In genomic region chr9:36850091-36850490, GRCm38 (mm10) we compare ENCODE assay signal across 23 mouse cellular contexts. TPM values are rescaled to one million over a fixed set of nuclear protein-coding genes. Genes with fewer than 3 reads are reported as not detected.
DNase-seq lines count a peak whose midpoint lies in the region; ATAC-seq lines count a peak whose summit lies in the region.
"Had no signal": no experiment of that assay in that cellular context is flagged by ENCODE, and none has a peak within 500 bp of the region (broad histone marks: within the 10 kb centered on the region; RNA-seq: fewer than 3 reads in every experiment).

No protein-coding gene starts in this region.

- H3K4me1 ChIP-seq in kidney, embryonic 14.5 days (ENCODE audit: control insufficient read depth, insufficient read depth, low read length): no peaks in the 10 kb centered on the region
- H3K4me1 ChIP-seq: embryonic facial prominence, embryonic 13.5 days; hindbrain, embryonic 15.5 days had no signal

- peak; percentile 83 for ATAC-seq in frontal cortex, adult (ENCODE audit: low TSS enrichment)
- no peak for ATAC-seq in kidney, embryonic 14.5 days (ENCODE audit: low FRiP score, low TSS enrichment)
- ATAC-seq: liver, postnatal 0 days had no signal

- H3K4me3 ChIP-seq in kidney, embryonic 14.5 days (ENCODE audit: low read length): no peak overlapping the region
- H3K4me3 ChIP-seq: embryonic facial prominence, embryonic 13.5 days; hindbrain, embryonic 15.5 days; neural tube, embryonic 15.5 days had no signal

- intact Hi-C loops in left cerebral cortex, postnatal 4 days (cut with DNase I): no loop called here

- 54% methylated on average over 1 of the region's 1 CpGs for WGBS in kidney, embryonic 14.5 days

- no peak overlapping the region for H3K27ac ChIP-seq in kidney, embryonic 14.5 days (ENCODE audit: low read depth, low read length)
- H3K27ac ChIP-seq: embryonic facial prominence, embryonic 13.5 days; hindbrain, embryonic 15.5 days; neural tube, embryonic 15.5 days; stomach, postnatal 0 days had no signal

- H3K9ac ChIP-seq in kidney, embryonic 14.5 days (ENCODE audit: low read depth, low read length): no peak overlapping the region
- H3K9ac ChIP-seq: embryonic facial prominence, embryonic 13.5 days; hindbrain, embryonic 15.5 days; liver, postnatal 0 days; neural tube, embryonic 15.5 days had no signal

- no peaks in the 10 kb centered on the region for H3K36me3 ChIP-seq in kidney, embryonic 14.5 days (ENCODE audit: control insufficient read depth, insufficient read depth, low read length)

- no peak for DNase-seq in frontal cortex, postnatal 25 days (ENCODE audit: low spot score in 2 of 2)
- peak; percentile 60 for DNase-seq in left cerebral cortex, adult 11 months (ENCODE audit: low spot score)
- no peak for DNase-seq in left cerebral cortex, postnatal 4 days
- peak; percentile 92 for DNase-seq in brain, adult 2 months (ENCODE audit: low read depth, low spot score)
- peak; percentile 32 for DNase-seq in layer of hippocampus, adult 9-10 months (ENCODE audit: low spot score)
- no peak for DNase-seq in neural tube, embryonic 10.5 days (ENCODE audit: extremely low spot score, low spot score)
- DNase-seq: adrenal gland, postnatal 25 days; cerebellum, adult 2 months; heart, postnatal 14 days; kidney, adult 11 months; kidney, postnatal 10 days; liver; liver, postnatal 0 days; lung, postnatal 14 days; right cerebral cortex, postnatal 14 days; thymus, postnatal 25 days had no signal

- no peak overlapping the region for H3K4me2 ChIP-seq in kidney, embryonic 14.5 days (replicated peaks; ENCODE audit: low read depth, low read length)
- H3K4me2 ChIP-seq: embryonic facial prominence, embryonic 13.5 days; hindbrain, embryonic 15.5 days; neural tube, embryonic 15.5 days had no signal

- no peaks in the 10 kb centered on the region for H3K27me3 ChIP-seq in kidney, embryonic 14.5 days (ENCODE audit: control insufficient read depth, insufficient read depth, low read length)
- H3K27me3 ChIP-seq: embryonic facial prominence, embryonic 13.5 days; hindbrain, embryonic 15.5 days; neural tube, embryonic 15.5 days had no signal

- no peaks in the 10 kb centered on the region for H3K9me3 ChIP-seq in kidney, embryonic 14.5 days (ENCODE audit: control insufficient read depth, low read length)
- H3K9me3 ChIP-seq: embryonic facial prominence, embryonic 13.5 days; hindbrain, embryonic 15.5 days; neural tube, embryonic 15.5 days had no signal

RNA-seq across cellular contexts. Expression of gene Fez1, which starts 28.4 kb away (rescaled TPM):
- 100 to 1,000 TPM; 365 to 373 TPM for total RNA-seq in left cerebral cortex, postnatal 4 days (2021)
- 5.4 and 5.5 TPM in 2 replicates for polyA plus RNA-seq in kidney, embryonic 14.5 days (2014; fragmentation: Nextera tagmentation; extraction: Ambion mirVana)
- total RNA-seq: megakaryocyte-erythroid progenitor cell, adult 5-6 weeks had no signal

RNA-seq across cellular contexts. Expression of gene Ei24, which starts 52.9 kb away (rescaled TPM):
- total RNA-seq in left cerebral cortex, postnatal 4 days (2021): 100 to 1,000 TPM; 125 to 132 TPM
- polyA plus RNA-seq in kidney, embryonic 14.5 days (2014; fragmentation: Nextera tagmentation; extraction: Ambion mirVana): 49.2 and 72.4 TPM in 2 replicates

Comparison
In these comparisons a context has a peak if more than half of its experiments do, and no peak if none do; other contexts are left out.
1. DNase-seq: peak in left cerebral cortex, adult 11 months (single experiment), brain, adult 2 months (single experiment) and layer of hippocampus, adult 9-10 months (single experiment); none in frontal cortex, postnatal 25 days (0 of 2), left cerebral cortex, postnatal 4 days (single experiment) and neural tube, embryonic 10.5 days (single experiment).